Comparison of ENCODE assay signal across 8 mouse cellular contexts in genomic region chr19:61140342-61141206, GRCm38 (mm10). TPM values are rescaled to one million over a fixed set of nuclear protein-coding genes. Genes with fewer than 3 reads are reported as not detected.
DNase-seq lines count a peak whose midpoint lies in the region; ATAC-seq and TF ChIP-seq lines count a peak whose summit lies in the region.

Gene Zfp950, minus strand, starts transcription at chr19:61140840.

- peak within 1 kb of the TSS; percentile 70 for H3K9ac ChIP-seq in forebrain, embryonic 12.5 days
- H3K9ac ChIP-seq in heart, postnatal 0 days (replicated peaks; ENCODE audit: low read depth, low read length) = peak within 1 kb of the TSS; percentile 68
- H3K9ac ChIP-seq in liver, embryonic 16.5 days (ENCODE audit: low read depth, low read length) = peak within 1 kb of the TSS; percentile 93
- H3K9ac ChIP-seq in neural tube, embryonic 13.5 days = peak within 1 kb of the TSS; percentile 90

- TF ChIP-seq CTCF in E14TG2a.4 (conservative IDR thresholded peaks at IDR 0.05; ENCODE audit: low read length) = no peak
- TF ChIP-seq CTCF in heart, postnatal 0 days (IDR thresholded peaks at IDR 0.05; ENCODE audit: low read depth) = no peak
- no peak for TF ChIP-seq CTCF in testis, adult 2 months (IDR thresholded peaks at IDR 0.05; ENCODE audit: control insufficient read depth, insufficient read depth, insufficient replicate concordance, low read depth, low read length)

- peak; percentile 100 for ATAC-seq in forebrain, embryonic 12.5 days (ENCODE audit: low FRiP score)
- ATAC-seq in heart, postnatal 0 days (ENCODE audit: insufficient read depth, low read depth) = peak; percentile 99
- peak; percentile 100 for ATAC-seq in liver, embryonic 16.5 days (ENCODE audit: low read depth)
- ATAC-seq in neural tube, embryonic 13.5 days (ENCODE audit: low read depth) = peak; percentile 99

- peak within 1 kb of the TSS; percentile 68 for H3K4me2 ChIP-seq in forebrain, embryonic 12.5 days
- H3K4me2 ChIP-seq in heart, postnatal 0 days (ENCODE audit: low read depth, low read length) = peak within 1 kb of the TSS; percentile 70
- H3K4me2 ChIP-seq in liver, embryonic 16.5 days (ENCODE audit: low read depth, low read length) = peak within 1 kb of the TSS; percentile 78
- peak within 1 kb of the TSS; percentile 79 for H3K4me2 ChIP-seq in neural tube, embryonic 13.5 days

- H3K27ac ChIP-seq in forebrain, embryonic 12.5 days = 0 out of 2 replicates have a peak within 1 kb of the TSS, but pooled peaks have one; percentile 36
- H3K27ac ChIP-seq in heart, postnatal 0 days (ENCODE audit: low read depth) = peak within 1 kb of the TSS; percentile 63; the same call in 1 of the 2 replicates
- H3K27ac ChIP-seq in liver, embryonic 16.5 days (ENCODE audit: low read length) = peak within 1 kb of the TSS; percentile 79
- H3K27ac ChIP-seq in neural tube, embryonic 13.5 days (replicated peaks) = peak within 1 kb of the TSS; percentile 55; the same call in 1 of the 2 replicates
- peak within 1 kb of the TSS; percentile 40; the same call in 1 of the 2 replicates for H3K27ac ChIP-seq in testis, adult 2 months (ENCODE audit: control insufficient read depth, insufficient read depth, low read depth, low read length)

- peaks cover 22% of the 10 kb centered on the region for H3K4me1 ChIP-seq in E14TG2a.4 (replicated peaks; ENCODE audit: low read depth, low read length)
- peaks cover 12% of the 10 kb centered on the region for H3K4me1 ChIP-seq in forebrain, embryonic 12.5 days
- peaks cover 12% of the 10 kb centered on the region; the same call in 1 of the 2 replicates for H3K4me1 ChIP-seq in heart, postnatal 0 days (ENCODE audit: control insufficient read depth, insufficient read depth)
- H3K4me1 ChIP-seq in liver, embryonic 16.5 days (ENCODE audit: control insufficient read depth, low read depth, low read length) = peaks cover 9% of the 10 kb centered on the region
- H3K4me1 ChIP-seq in neural tube, embryonic 13.5 days (replicated peaks) = peaks cover 17% of the 10 kb centered on the region
- H3K4me1 ChIP-seq in testis, adult 2 months (ENCODE audit: control insufficient read depth, insufficient read depth, low read length) = peaks cover 2% of the 10 kb centered on the region; the same call in 1 of the 2 replicates

- WGBS in forebrain, embryonic 12.5 days = under 1% methylated on average over 18 of the region's 18 CpGs
- WGBS in heart, postnatal 0 days = under 1% methylated on average over 18 of the region's 18 CpGs
- 0% methylated on average over 18 of the region's 18 CpGs for WGBS in liver, embryonic 16.5 days (ENCODE audit: insufficient replicate concordance)
- WGBS in neural tube, embryonic 13.5 days = under 1% methylated on average over 18 of the region's 18 CpGs

- peak; percentile 40; the same call in 1 of the 2 replicates for TF ChIP-seq POLR2A in testis, adult 2 months (IDR thresholded peaks at IDR 0.05; ENCODE audit: control insufficient read depth, low read depth, low read length)

- DNase-seq in c-Kit-positive CD71-positive TER-119-positive erythroid progenitor cells, embryonic 14.5 days (ENCODE audit: low spot score) = peak; percentile 88
- DNase-seq in heart, postnatal 0 days (ENCODE audit: low spot score) = peak; percentile 96
- DNase-seq in kidney, postnatal 4 days = peak; percentile 77 to 88

- H3K27me3 ChIP-seq in E14TG2a.4 (ENCODE audit: insufficient read depth, low read length) = no peaks in the 10 kb centered on the region
- no peaks in the 10 kb centered on the region for H3K27me3 ChIP-seq in forebrain, embryonic 12.5 days
- no peaks in the 10 kb centered on the region for H3K27me3 ChIP-seq in heart, postnatal 0 days (ENCODE audit: control insufficient read depth, insufficient read depth, low read length)
- no peaks in the 10 kb centered on the region for H3K27me3 ChIP-seq in liver, embryonic 16.5 days (ENCODE audit: control insufficient read depth, insufficient read depth, low read depth, low read length)
- 0 out of 2 replicates have a peak, but pooled peaks cover 3% of the 10 kb centered on the region for H3K27me3 ChIP-seq in neural tube, embryonic 13.5 days
- H3K27me3 ChIP-seq in testis, adult 2 months (ENCODE audit: control insufficient read depth, insufficient read depth, low read length) = no peaks in the 10 kb centered on the region

- no peak for TF ChIP-seq EP300 in heart, postnatal 0 days (IDR thresholded peaks at IDR 0.05; ENCODE audit: low read depth)

- no peaks in the 10 kb centered on the region for H3K36me3 ChIP-seq in E14TG2a.4 (ENCODE audit: insufficient read depth, low read length)
- no peaks in the 10 kb centered on the region for H3K36me3 ChIP-seq in forebrain, embryonic 12.5 days (replicated peaks)
- no peaks in the 10 kb centered on the region for H3K36me3 ChIP-seq in heart, postnatal 0 days (replicated peaks; ENCODE audit: control insufficient read depth, insufficient read depth, low read length)
- H3K36me3 ChIP-seq in liver, embryonic 16.5 days (ENCODE audit: control insufficient read depth, insufficient read depth) = no peaks in the 10 kb centered on the region
- no peaks in the 10 kb centered on the region for H3K36me3 ChIP-seq in neural tube, embryonic 13.5 days
- no peaks in the 10 kb centered on the region for H3K36me3 ChIP-seq in testis, adult 2 months (ENCODE audit: control insufficient read depth, insufficient read depth, low read length)

- H3K9me3 ChIP-seq in E14TG2a.4 (ENCODE audit: low read length) = no peaks in the 10 kb centered on the region
- no peaks in the 10 kb centered on the region for H3K9me3 ChIP-seq in forebrain, embryonic 12.5 days
- H3K9me3 ChIP-seq in heart, postnatal 0 days (replicated peaks; ENCODE audit: control insufficient read depth, low read length) = no peaks in the 10 kb centered on the region
- H3K9me3 ChIP-seq in liver, embryonic 16.5 days (replicated peaks; ENCODE audit: control insufficient read depth, low read length) = no peaks in the 10 kb centered on the region
- H3K9me3 ChIP-seq in neural tube, embryonic 13.5 days = no peaks in the 10 kb centered on the region

- peak within 1 kb of the TSS; percentile 85 for H3K4me3 ChIP-seq in E14TG2a.4 (replicated peaks; ENCODE audit: low read length)
- H3K4me3 ChIP-seq in forebrain, embryonic 12.5 days (replicated peaks) = peak within 1 kb of the TSS; percentile 64
- peak within 1 kb of the TSS; percentile 80 for H3K4me3 ChIP-seq in heart, postnatal 0 days (ENCODE audit: low read depth, low read length)
- peak within 1 kb of the TSS; percentile 88 for H3K4me3 ChIP-seq in liver, embryonic 16.5 days (ENCODE audit: low read depth, low read length)
- peak within 1 kb of the TSS; percentile 76 for H3K4me3 ChIP-seq in neural tube, embryonic 13.5 days
- H3K4me3 ChIP-seq in testis, adult 2 months (ENCODE audit: control insufficient read depth, low read depth, low read length) = peak within 1 kb of the TSS; percentile 84

RNA-seq across cellular contexts. Expression of gene Zfp950, which starts in this region (rescaled TPM):
- polyA plus RNA-seq in forebrain, embryonic 12.5 days (2016; fragmentation: Nextera tagmentation; extraction: Ambion mirVana) = 36.6 and 40.8 TPM in 2 replicates
- total RNA-seq in heart, postnatal 0 days (2014; rRNA removed; ENCODE audit: low replicate concordance) = 9.5 and 12.5 TPM in 2 replicates
- polyA plus RNA-seq in heart, postnatal 0 days (2015; fragmentation: Nextera tagmentation; extraction: Ambion mirVana) = 18.7 and 22.5 TPM in 2 replicates
- 11.7 and 15.4 TPM in 2 replicates for polyA plus RNA-seq in liver, embryonic 16.5 days (2015; fragmentation: Nextera tagmentation; extraction: Ambion mirVana)
- polyA plus RNA-seq in neural tube, embryonic 13.5 days (2015; fragmentation: Nextera tagmentation; extraction: Ambion mirVana) = 47.1 and 50.2 TPM in 2 replicates
- 4.3 and 4.6 TPM in 2 replicates for polyA plus RNA-seq in testis, adult 2 months (2012; rRNA removed)

Comparison
In these comparisons a context has a peak if more than half of its experiments do, and no peak if none do; other contexts are left out.
1. Peak in every context shown above with its lines: DNase-seq, ATAC-seq, H3K4me3 ChIP-seq and H3K27ac ChIP-seq.